Mouse (Mus musculus): Measurements from ENCODE around the gene Retnlg.
"Not testable (repeated sequence)": the region's sequence is repeated elsewhere in the genome, so short reads cannot be mapped to it uniquely, and the experiment has no call there.

Retnlg gene

GRCm38 (mm10) chr16:48872321-48872720 lies at the start of gene Retnlg:
Gene Retnlg (plus strand): TSS chr16:48872621.
- no peak for DNase-seq

GRCm38 (mm10) chr16:48826474-48826873 lies 45.9 kb upstream of the Retnlg start:
- DNase-seq: no peak

- no peak for DNase-seq
Measured at GRCm38 (mm10) chr16:48827625-48828024, 44.8 kb upstream of the Retnlg start.

DNA sequence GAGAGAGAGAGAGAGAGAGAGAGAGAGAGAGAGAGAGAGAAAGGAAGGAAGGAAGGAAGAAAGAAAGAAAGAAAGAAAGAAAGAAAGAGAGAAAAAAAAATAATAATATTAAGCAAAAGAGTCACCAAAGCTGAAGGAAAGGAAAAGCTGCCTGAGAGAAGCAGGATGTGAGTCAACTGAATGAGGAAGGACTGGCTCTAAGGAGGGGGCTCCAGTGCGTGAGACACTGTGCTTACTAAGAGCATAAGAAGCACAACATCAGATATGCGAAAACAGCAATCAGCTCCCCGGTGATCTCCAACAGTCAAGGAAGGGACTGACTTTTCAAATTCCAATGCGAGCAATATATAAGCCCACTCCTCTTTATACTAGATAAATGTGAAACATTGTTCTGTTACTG lies 43.4 kb upstream of the Retnlg start:
- DNase-seq: no peak

- DNase-seq: no peak
Measured at GRCm38 (mm10) chr16:48832055-48832454, 40.4 kb upstream of the Retnlg start.

GRCm38 (mm10) chr16:48833626-48834025 lies 38.8 kb upstream of the Retnlg start:
- DNase-seq: not testable (repeated sequence)

DNA sequence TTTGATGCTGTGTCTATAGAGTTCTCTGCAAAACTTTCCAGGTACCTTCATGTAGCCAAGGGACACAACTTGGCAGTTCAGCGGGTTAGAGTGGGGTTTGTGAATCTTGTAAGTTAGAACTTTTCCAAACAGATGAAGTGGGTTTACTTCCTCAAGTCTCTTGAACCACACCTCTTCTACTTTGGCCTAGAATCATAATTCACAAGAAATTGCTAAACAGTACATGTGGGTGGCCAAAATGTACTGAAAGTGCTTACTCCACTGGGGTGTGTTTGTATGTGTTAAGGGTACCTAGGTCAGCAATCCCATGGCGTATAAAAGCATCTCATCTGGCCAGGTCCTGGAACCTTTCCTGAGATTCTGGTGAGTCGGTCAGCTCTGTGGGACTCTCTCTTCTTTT lies 30.2 kb upstream of the Retnlg start, which contains the start of gene Retnla:
Retnla (plus strand) TSS at position 286 of the 400 bp plus-strand sequence.
- no peak for DNase-seq

DNA sequence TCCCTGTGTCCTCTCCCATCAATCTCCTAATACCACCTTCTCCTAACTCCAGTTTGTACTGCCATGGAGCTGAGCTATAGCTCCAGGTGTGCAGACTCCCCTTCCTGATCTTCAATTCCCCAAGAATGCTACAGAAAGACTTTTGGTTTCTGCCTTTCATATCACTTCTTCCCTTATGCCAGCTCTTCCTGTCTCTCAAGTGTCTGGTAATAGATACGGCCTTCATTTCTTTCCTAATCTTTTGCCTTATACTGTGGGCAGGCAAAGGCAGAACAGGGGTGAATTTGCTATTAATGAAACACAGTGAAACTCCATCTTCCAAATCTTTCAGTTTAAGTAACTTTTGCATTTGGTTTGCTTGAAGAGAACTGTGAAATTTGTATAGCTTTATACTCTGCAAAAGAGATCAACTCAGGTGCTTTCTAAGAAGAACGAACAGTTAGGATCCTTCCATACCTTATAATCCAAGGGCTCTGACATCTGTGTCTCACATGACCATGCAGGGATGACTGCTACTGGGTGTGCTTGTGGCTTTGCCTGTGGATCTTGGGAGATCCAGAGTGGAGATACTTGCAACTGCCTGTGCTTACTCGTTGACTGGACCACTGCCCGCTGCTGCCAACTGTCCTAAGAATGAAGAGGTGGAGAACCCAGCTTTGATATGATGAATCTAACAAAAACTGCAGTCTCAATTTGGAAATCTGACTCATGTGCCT lies 28.6 kb upstream of the Retnlg start:
- no peak for DNase-seq

DNA sequence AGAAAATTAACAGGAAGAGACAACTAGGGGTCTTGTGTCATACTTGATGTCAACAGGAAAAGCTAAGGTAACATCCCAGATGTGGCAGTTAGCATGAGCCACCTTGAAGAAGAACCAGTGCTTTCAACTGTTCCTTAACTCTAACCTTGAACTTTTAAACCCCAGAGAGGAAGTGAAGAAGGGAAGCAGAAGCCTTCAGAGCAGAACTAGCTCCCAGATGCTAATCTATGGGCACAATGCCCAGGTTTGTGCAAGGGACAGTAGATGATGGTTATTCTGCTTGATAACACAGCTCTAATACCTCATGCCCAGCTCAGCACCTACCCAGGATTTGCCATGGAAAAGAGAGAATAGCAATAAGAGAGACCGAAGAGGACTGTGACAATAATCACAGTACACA lies 7.4 kb upstream of the Retnlg start:
- not testable (repeated sequence) for DNase-seq

DNA sequence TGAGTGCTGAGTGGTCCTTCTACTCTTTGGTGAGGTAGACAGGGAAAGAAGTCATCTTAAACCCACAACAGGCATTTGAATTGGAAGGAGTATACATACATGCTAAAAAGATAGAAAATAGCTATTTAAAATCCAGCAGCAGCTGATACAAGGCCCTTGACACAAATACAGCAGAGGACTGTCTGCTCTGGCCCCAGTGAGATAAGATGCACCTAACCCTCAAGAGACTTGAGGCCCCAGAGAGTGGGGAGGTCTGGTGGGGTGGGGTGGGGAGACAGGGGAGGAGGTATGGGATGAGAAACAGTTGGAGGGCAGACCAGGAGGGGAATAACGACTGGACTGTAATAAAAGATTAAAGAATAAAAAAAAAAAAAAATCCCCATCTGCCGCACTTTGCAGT lies 4.7 kb upstream of the Retnlg start:
- DNase-seq: no peak

GRCm38 (mm10) chr16:48868663-48869062 lies 3.8 kb upstream of the Retnlg start:
- DNase-seq: no peak

DNA sequence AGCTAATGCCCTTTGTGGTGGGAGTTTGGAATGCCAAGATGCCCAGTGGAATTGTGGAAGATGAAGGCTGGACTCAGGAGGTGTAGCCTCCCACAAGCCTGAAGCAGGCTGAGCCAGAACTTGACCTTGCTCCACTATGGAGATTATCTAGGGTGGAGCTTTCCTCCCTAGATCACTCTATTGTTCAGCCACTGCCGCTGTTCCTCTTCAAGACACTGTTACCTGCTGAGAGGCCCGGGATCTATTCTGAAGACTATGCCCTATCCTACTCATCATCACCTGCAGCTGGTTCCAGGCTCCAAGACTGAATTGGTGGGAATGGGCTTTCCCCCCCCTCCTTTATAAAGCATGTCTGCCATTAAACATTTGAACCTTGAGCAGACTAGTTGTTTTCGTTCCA lies 2.8 kb upstream of the Retnlg start:
- no peak for DNase-seq

DNA sequence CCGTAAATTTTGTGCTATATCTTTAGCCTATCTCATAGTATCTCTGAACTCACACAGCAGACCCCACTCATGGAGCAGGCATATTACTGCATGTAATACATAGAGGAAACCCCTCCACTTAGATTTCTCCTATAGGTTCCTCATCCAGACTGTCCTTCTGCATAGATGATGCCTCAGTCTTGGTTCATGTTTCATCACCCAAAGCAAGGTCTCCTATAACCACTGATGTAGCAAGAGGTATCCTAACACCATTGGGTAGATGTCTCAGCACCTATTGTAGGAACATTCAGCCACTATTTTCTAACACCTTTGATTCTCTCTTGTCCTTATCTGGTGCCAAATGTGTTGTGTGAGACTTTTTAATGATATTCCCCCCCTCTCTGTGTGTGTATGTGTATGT lies 667 bp upstream of the Retnlg start:
- DNase-seq: no peak

GRCm38 (mm10) chr16:48890733-48891132 lies 18.3 kb downstream of the Retnlg start:
- DNase-seq: no peak

DNA sequence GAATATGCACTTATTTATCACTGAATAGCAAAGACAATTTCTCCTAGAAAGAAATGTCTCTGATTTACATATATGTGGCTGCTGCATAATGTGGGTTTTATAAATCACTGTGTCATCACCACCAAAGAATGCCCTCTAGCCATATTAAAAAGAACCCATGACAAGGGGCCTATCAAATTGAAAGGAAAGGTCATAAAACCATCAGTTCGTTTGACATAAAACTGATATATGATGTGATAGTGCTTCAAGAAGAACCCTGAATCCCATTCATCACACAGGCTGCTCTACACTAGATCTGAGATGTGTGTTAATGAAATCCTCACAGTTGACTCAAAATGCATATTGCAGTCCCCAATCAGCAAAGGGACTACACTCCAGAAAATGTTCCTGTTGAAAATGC lies 27.4 kb downstream of the Retnlg start:
- no peak for DNase-seq

- no peak for DNase-seq
Measured at GRCm38 (mm10) chr16:48911184-48911583, 38.8 kb downstream of the Retnlg start.

GRCm38 (mm10) chr16:48913206-48913605 lies 40.8 kb downstream of the Retnlg start:
- no peak for DNase-seq

DNA sequence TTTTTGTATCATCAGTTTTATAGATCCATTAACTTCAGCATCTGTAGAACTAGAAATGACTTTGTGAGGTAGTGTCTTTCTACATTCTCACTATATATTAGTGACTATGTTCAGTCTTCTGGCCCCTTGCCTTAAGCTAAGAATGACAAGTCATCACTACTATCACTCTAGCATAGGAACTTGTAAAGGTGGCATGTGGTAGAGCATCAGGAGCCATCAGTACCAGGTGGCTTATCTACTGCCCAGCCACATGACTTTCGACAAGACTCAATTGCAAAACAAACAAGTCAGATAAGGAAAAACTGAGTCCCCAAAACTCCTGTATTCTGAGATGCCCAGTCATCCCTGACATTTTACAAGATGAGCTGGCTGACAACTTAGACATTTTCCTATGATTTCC lies 51.3 kb downstream of the Retnlg start:
- no peak for DNase-seq

All from kidney, postnatal 14 days (tissue).